Mouse (Mus musculus) E14TG2a.4 (cell line): ENCODE measurements at regions not wholly inside any gene's neighbourhood (a gene's known extent, or its start where the extent isn't known, plus 50 kb on each side); places are given as distances from the start of the nearest gene placed in this dataset.
A peak's percentile ranks its signal among the peaks of the same experiment; 100 is the strongest.

Experiments
- H3K27me3 ChIP-seq: 2 replicates; pipeline ENCODE4 v1.6.1; 2014; ENCODE audit warnings: low read length, control low read depth; ENCODE audit not compliant: insufficient read depth
- H3K36me3 ChIP-seq: 2 replicates; pipeline ENCODE4 v1.6.1; 2014; ENCODE audit warnings: low read length, control low read depth; ENCODE audit not compliant: insufficient read depth
- H3K4me1 ChIP-seq: replicated peaks from 2 replicates; pipeline ENCODE4 v1.6.1; 2014; ENCODE audit warnings: low read depth, low read length, control low read depth
- H3K4me3 ChIP-seq: replicated peaks from 2 replicates; pipeline ENCODE4 v1.5.1; 2014; ENCODE audit warnings: mild to moderate bottlenecking, low read length
- H3K9me3 ChIP-seq: 2 replicates; pipeline ENCODE4 v1.6.1; 2014; ENCODE audit warnings: low read length, control low read depth
- CTCF ChIP-seq: conservative IDR thresholded peaks from 2 replicates; pipeline ENCODE4 v1.5.1; 2014; ENCODE audit warnings: low read length
- NANOG ChIP-seq: IDR thresholded peaks from 2 replicates; pipeline ENCODE4 v1.6.1; 2014; ENCODE audit warnings: borderline replicate concordance, low read length, mixed read lengths
- POU5F1 ChIP-seq: IDR thresholded peaks from 2 replicates; pipeline ENCODE4 v1.6.1; 2014; ENCODE audit warnings: low read length, borderline replicate concordance

- H3K36me3 ChIP-seq: no peaks in the 10 kb centered on the region
- no peaks in the 10 kb centered on the region for H3K4me1 ChIP-seq
- TF ChIP-seq CTCF (no peak), NANOG (no peak), POU5F1 (no peak)
- H3K9me3 ChIP-seq: no peaks in the 10 kb centered on the region
- H3K27me3 ChIP-seq: no peaks in the 10 kb centered on the region
- no peak overlapping the region for H3K4me3 ChIP-seq
Observed at GRCm38 (mm10) chr11:110727357-110727961, 240.4 kb upstream of the Kcnj16 start.

- TF ChIP-seq NANOG (no peak), POU5F1 (no peak), CTCF (no peak)
Observed at GRCm38 (mm10) chr11:110731510-110731909, 236.3 kb upstream of the Kcnj16 start.

DNA sequence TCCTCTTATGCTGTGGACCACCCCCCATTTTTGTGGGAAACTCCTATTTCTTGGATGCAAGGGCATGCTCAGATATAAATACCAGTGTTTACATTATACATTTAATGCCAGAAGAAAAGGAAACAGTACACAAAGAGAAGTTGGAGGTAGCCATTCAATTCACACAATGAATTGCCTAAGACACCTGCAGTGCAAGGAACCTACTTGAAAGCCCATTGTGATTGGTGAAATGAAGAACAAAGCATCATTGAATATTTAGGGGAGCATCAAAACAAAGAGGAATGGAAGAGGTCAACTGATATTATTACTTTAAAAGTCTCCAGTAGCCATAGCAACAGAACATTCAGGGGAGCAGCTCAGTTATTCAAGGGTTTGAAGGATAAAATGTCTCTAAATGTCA lies 193.7 kb upstream of the Kcnj16 start:
- Histone ChIP-seq H3K36me3 (no peaks in the 10 kb centered on the region), H3K4me3 (no peak overlapping the region), H3K4me1 (no peaks in the 10 kb centered on the region), H3K9me3 (peaks cover 7% of the 10 kb centered on the region), H3K27me3 (no peaks in the 10 kb centered on the region)
- TF ChIP-seq NANOG (peak; percentile 68; the same call in 1 of the 2 replicates), POU5F1 (no peak)

More at GRCm38 (mm10) chr11:110731510-110731909, 236.3 kb upstream of the Kcnj16 start:
- no peaks in the 10 kb centered on the region for H3K9me3 ChIP-seq
- no peaks in the 10 kb centered on the region for H3K27me3 ChIP-seq
- no peaks in the 10 kb centered on the region for H3K36me3 ChIP-seq
- H3K4me3 ChIP-seq: no peak overlapping the region
- H3K4me1 ChIP-seq: no peaks in the 10 kb centered on the region

DNA sequence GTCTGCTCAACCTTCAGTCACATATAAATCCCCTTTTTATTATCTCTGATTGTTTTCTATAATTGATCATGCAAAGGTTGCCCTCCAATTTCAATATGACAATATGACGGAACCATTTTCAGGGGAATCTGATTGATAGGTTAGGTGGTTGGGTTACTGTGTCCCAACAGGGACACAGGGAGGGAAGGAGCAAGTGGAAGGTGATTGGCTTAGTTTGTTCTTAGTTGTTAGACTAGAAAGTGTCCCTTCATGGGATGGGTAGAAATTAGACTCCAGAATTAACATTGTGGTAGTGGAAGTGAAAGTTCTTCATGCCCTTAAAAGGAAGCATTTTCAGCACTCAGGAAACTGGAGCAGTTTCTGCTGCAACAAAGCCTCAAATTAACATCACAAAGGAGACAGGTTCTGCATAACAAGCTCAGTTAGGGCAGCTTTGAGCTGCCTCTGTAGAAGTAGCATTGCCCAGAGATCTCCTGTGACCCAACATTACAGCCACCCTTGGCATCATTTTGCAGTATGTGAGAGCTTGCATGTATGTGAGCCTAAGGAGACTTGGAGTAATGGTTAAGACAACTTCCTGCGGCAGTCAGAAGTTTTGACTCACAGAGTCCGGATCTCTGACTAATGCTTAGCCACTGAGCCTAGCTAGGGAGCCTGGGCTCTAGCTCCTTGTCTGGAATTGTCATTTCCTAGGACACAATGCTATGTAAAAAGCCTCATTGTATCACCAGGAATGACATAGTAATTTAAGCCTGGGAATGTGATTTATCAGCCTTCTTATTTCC lies 186.1 kb upstream of the Kcnj16 start:
- peaks cover 20% of the 10 kb centered on the region for H3K4me1 ChIP-seq

DNA sequence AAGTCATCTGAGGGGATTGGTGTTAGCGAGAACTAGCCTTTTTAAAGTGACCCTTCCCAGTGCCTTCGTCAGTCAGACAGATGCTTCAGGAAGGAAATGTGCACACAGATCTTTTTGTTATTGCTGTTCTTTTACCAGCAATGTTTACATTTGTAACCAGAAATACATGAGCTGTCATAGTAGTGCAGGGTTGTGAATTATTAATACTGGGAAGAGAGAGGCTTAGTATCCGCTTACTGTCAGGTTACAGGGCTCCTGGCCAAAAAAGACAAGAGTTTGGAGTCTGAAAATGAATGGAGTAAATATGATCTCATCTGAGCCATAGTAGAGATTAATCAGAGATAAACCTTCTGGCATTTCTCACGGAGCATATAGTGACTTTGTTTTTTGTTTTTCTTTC lies 178.3 kb upstream of the Kcnj16 start:
- no peaks in the 10 kb centered on the region for H3K9me3 ChIP-seq
- no peaks in the 10 kb centered on the region for H3K36me3 ChIP-seq
- TF ChIP-seq CTCF: no peak
- TF ChIP-seq POU5F1: no peak
- TF ChIP-seq NANOG: no peak
- no peak overlapping the region for H3K4me3 ChIP-seq
- 0 out of 2 replicates have a peak, but pooled peaks cover 3% of the 10 kb centered on the region for H3K4me1 ChIP-seq
- peaks cover 1% of the 10 kb centered on the region; the same call in 1 of the 2 replicates for H3K27me3 ChIP-seq

More for the DNA sequence above, 186.1 kb upstream of the Kcnj16 start:
- no peak for TF ChIP-seq CTCF
- TF ChIP-seq NANOG: peak; percentile 58; the same call in 1 of the 2 replicates
- TF ChIP-seq POU5F1: peak; percentile 93
- no peaks in the 10 kb centered on the region for H3K9me3 ChIP-seq
- no peaks in the 10 kb centered on the region for H3K36me3 ChIP-seq
- H3K27me3 ChIP-seq: peaks cover 6% of the 10 kb centered on the region; the same call in 1 of the 2 replicates
- H3K4me3 ChIP-seq: no peak overlapping the region

- TF ChIP-seq POU5F1: no peak
- no peak for TF ChIP-seq NANOG
- Histone ChIP-seq H3K36me3 (no peaks in the 10 kb centered on the region), H3K4me1 (no peaks in the 10 kb centered on the region), H3K27me3 (no peaks in the 10 kb centered on the region), H3K4me3 (no peak overlapping the region), H3K9me3 (no peaks in the 10 kb centered on the region)
Observed at GRCm38 (mm10) chr11:110799887-110800578, 167.8 kb upstream of the Kcnj16 start.

GRCm38 (mm10) chr11:110802013-110802412 lies 165.8 kb upstream of the Kcnj16 start:
- no peaks in the 10 kb centered on the region for H3K9me3 ChIP-seq
- no peak overlapping the region for H3K4me3 ChIP-seq
- H3K36me3 ChIP-seq: no peaks in the 10 kb centered on the region
- no peaks in the 10 kb centered on the region for H3K4me1 ChIP-seq
- TF ChIP-seq CTCF: no peak
- no peak for TF ChIP-seq NANOG
- TF ChIP-seq POU5F1: no peak
- H3K27me3 ChIP-seq: no peaks in the 10 kb centered on the region

DNA sequence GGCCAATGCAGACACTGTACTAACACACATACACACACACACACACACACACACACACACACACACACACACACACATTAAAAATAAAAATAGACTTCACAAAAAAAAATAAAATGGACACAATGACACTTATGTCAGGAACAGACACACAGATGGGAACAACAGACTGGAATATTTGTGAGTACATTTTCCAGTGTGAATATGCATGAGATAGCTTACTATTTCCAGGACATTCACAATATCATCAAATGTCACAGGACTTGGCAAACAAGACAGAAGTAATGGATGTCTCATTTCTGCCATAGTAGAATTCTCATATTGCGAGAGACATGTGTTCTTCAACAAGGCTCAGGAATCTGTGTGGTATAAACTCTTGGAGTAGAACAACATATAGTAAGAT lies 163.8 kb upstream of the Kcnj16 start:
- Histone ChIP-seq H3K27me3 (no peaks in the 10 kb centered on the region), H3K9me3 (no peaks in the 10 kb centered on the region), H3K4me1 (no peaks in the 10 kb centered on the region), H3K36me3 (no peaks in the 10 kb centered on the region), H3K4me3 (no peak overlapping the region)
- TF ChIP-seq POU5F1 (no peak), CTCF (no peak), NANOG (no peak)

- Histone ChIP-seq H3K4me1 (no peaks in the 10 kb centered on the region), H3K36me3 (no peaks in the 10 kb centered on the region), H3K4me3 (no peak overlapping the region), H3K27me3 (no peaks in the 10 kb centered on the region), H3K9me3 (no peaks in the 10 kb centered on the region)
- TF ChIP-seq POU5F1 (no peak), NANOG (no peak), CTCF (no peak)
Observed at GRCm38 (mm10) chr11:110813137-110813536, 154.7 kb upstream of the Kcnj16 start.
